8 mouse cellular contexts compared by ENCODE assay signal in genomic region chr7:125707186-125707585, GRCm38 (mm10). TPM values are rescaled to one million over a fixed set of nuclear protein-coding genes. Genes with fewer than 3 reads are reported as not detected.
DNase-seq lines count a peak whose midpoint lies in the region; ATAC-seq lines count a peak whose summit lies in the region.

No protein-coding gene starts in this region.

- H3K27ac ChIP-seq in kidney, embryonic 16.5 days (ENCODE audit: low read length), result peak overlapping the region; percentile 94
- H3K27ac ChIP-seq in neural tube, embryonic 14.5 days (ENCODE audit: low read depth, low read length), result peak overlapping the region; percentile 88

- peak overlapping the region; percentile 59 for H3K4me2 ChIP-seq in kidney, embryonic 16.5 days (replicated peaks; ENCODE audit: low read depth, low read length)
- peak overlapping the region; percentile 78 for H3K4me2 ChIP-seq in neural tube, embryonic 14.5 days (ENCODE audit: low read depth, low read length)

- peaks cover 35% of the 10 kb centered on the region for H3K4me1 ChIP-seq in kidney, embryonic 16.5 days (ENCODE audit: insufficient read depth, low read length)
- H3K4me1 ChIP-seq in neural tube, embryonic 14.5 days (ENCODE audit: control insufficient read depth, insufficient read depth, low read length), result peaks cover 27% of the 10 kb centered on the region

- DNase-seq in urinary bladder, postnatal 10 days (ENCODE audit: low spot score), result peak; percentile 29
- DNase-seq in urinary bladder, adult 2 months (ENCODE audit: low spot score), result no peak
- DNase-seq in embryo, embryonic 11 days, result peak; percentile 79
- DNase-seq in lung, adult 18-20 months, result peak; percentile 75 to 80
- no peak for DNase-seq in natural killer cell, adult 2 months (ENCODE audit: low spot score in 2 of 2)

- peaks cover 18% of the 10 kb centered on the region for H3K36me3 ChIP-seq in kidney, embryonic 16.5 days (ENCODE audit: insufficient read depth, low read length)
- H3K36me3 ChIP-seq in neural tube, embryonic 14.5 days (ENCODE audit: control insufficient read depth, insufficient read depth, low read length), result peaks cover 19% of the 10 kb centered on the region

- H3K4me3 ChIP-seq in kidney, embryonic 16.5 days (ENCODE audit: low read length), result peak overlapping the region; percentile 95
- H3K4me3 ChIP-seq in neural tube, embryonic 14.5 days (ENCODE audit: low read depth, low read length), result peak overlapping the region; percentile 96

- no peaks in the 10 kb centered on the region for H3K27me3 ChIP-seq in kidney, embryonic 16.5 days (ENCODE audit: insufficient read depth, low read length)
- H3K27me3 ChIP-seq in neural tube, embryonic 14.5 days (ENCODE audit: control insufficient read depth, insufficient read depth, low read length), result no peaks in the 10 kb centered on the region

- ATAC-seq in granulocyte monocyte progenitor cell, adult 5-6 weeks (replicated peaks; ENCODE audit: poor library complexity, severe bottlenecking), result peak; percentile 49
- peak; percentile 89 for ATAC-seq in kidney, embryonic 16.5 days (ENCODE audit: low FRiP score, low TSS enrichment)
- peak; percentile 87 for ATAC-seq in neural tube, embryonic 14.5 days (ENCODE audit: low read depth)

- H3K9ac ChIP-seq in kidney, embryonic 16.5 days (replicated peaks; ENCODE audit: low read length), result peak overlapping the region; percentile 87
- peak overlapping the region; percentile 89 for H3K9ac ChIP-seq in neural tube, embryonic 14.5 days (replicated peaks; ENCODE audit: low read depth, low read length)

- no peaks in the 10 kb centered on the region for H3K9me3 ChIP-seq in kidney, embryonic 16.5 days (ENCODE audit: low read length)
- no peaks in the 10 kb centered on the region for H3K9me3 ChIP-seq in neural tube, embryonic 14.5 days (ENCODE audit: control insufficient read depth, low read length)

- under 1% methylated on average over 24 of the region's 24 CpGs for WGBS in kidney, embryonic 16.5 days
- under 1% methylated on average over 24 of the region's 24 CpGs for WGBS in neural tube, embryonic 14.5 days

RNA-seq across cellular contexts. Expression of gene Gtf3c1, which starts 0.4 kb away (rescaled TPM):
- 21.3 and 27.4 TPM in 2 replicates for polyA plus RNA-seq in urinary bladder, adult 2 months (2012; rRNA removed)
- total RNA-seq in granulocyte monocyte progenitor cell, adult 5-6 weeks (2014; fragmentation: Nextera tagmentation), result 33.4 and 34.6 TPM in 2 replicates
- total RNA-seq in granulocyte monocyte progenitor cell, adult 5-6 weeks (2017), result 35.2 and 47.4 TPM in 2 replicates
- polyA plus RNA-seq in kidney, embryonic 16.5 days (2015; fragmentation: Nextera tagmentation; extraction: Ambion mirVana), result 31.5 and 33.9 TPM in 2 replicates
- 35.4 and 41.9 TPM in 2 replicates for polyA plus RNA-seq in neural tube, embryonic 14.5 days (2014; fragmentation: Nextera tagmentation; extraction: Ambion mirVana)

RNA-seq across cellular contexts. Expression of gene D430042O09Rik, which starts 0.5 kb away (rescaled TPM):
- 12.4 and 13.3 TPM in 2 replicates for polyA plus RNA-seq in urinary bladder, adult 2 months (2012; rRNA removed)
- total RNA-seq in granulocyte monocyte progenitor cell, adult 5-6 weeks (2014; fragmentation: Nextera tagmentation), result 11.9 and 21.9 TPM in 2 replicates
- total RNA-seq in granulocyte monocyte progenitor cell, adult 5-6 weeks (2017), result 6.3 and 9.8 TPM in 2 replicates
- 10.1 and 10.3 TPM in 2 replicates for polyA plus RNA-seq in kidney, embryonic 16.5 days (2015; fragmentation: Nextera tagmentation; extraction: Ambion mirVana)
- polyA plus RNA-seq in neural tube, embryonic 14.5 days (2014; fragmentation: Nextera tagmentation; extraction: Ambion mirVana), result 6.8 and 7.2 TPM in 2 replicates

Comparison
In these comparisons a context has a peak if more than half of its experiments do, and no peak if none do; other contexts are left out.
1. DNase-seq: peak in urinary bladder, postnatal 10 days (single experiment), embryo, embryonic 11 days (single experiment) and lung, adult 18-20 months (2 of 2); none in urinary bladder, adult 2 months (single experiment) and natural killer cell, adult 2 months (0 of 2).
2. Peak in every context shown above with its lines, with median percentiles within 50 percentile points of each other: ATAC-seq.